Mouse (Mus musculus) liver, embryonic 14.5 days (tissue): ENCODE data around the gene Car5b. TPM values are rescaled to one million over a fixed set of nuclear protein-coding genes. Genes with fewer than 3 reads are reported as not detected.

ENCODE experiments used
- ATAC-seq: fragments of 200-750 bp; cut with Nextera tagmentation; 2 replicates; pipeline ENCODE4 v1.8.0; 2017; ENCODE audit warnings: moderate number of reproducible peaks, mild to moderate bottlenecking, moderate library complexity; ENCODE audit not compliant: insufficient read depth
- DNase-seq, 3 experiments: peaks; one replicate each; pipeline ENCODE4 v3.0.0-alpha.2; 2012 to 2013; ENCODE audit warnings: low read depth in 3 of 3, low spot score in 3 of 3
- H3K27ac ChIP-seq: fragments of 300-500 bp; sonication (generic); 2 replicates; pipeline ENCODE4 v1.5.1; 2014; ENCODE audit warnings: moderate library complexity, mild to moderate bottlenecking, control low read depth, inconsistent platforms
- H3K27me3 ChIP-seq: fragments of 300-500 bp; sonication (generic); 2 replicates; pipeline ENCODE4 v1.6.1; 2014; ENCODE audit warnings: mild to moderate bottlenecking, low read length, moderate library complexity; ENCODE audit not compliant: control insufficient read depth, insufficient read depth
- H3K36me3 ChIP-seq: fragments of 300-500 bp; sonication (generic); replicated peaks from 2 replicates; pipeline ENCODE4 v1.6.1; 2014; ENCODE audit warnings: low read depth; ENCODE audit not compliant: control insufficient read depth, insufficient read depth
- H3K4me1 ChIP-seq, 2 experiments: fragments of 200-500 bp in 1 of 2; fragments of 300-500 bp in 1 of 2; sonication (generic) in 1 of 2; replicated peaks; 2 replicates each; pipeline ENCODE4 v1.6.1; 2012 to 2014; ENCODE audit warnings: antibody characterized with exemption in 1 of 2, inconsistent platforms in 1 of 2, low read length in 1 of 2; ENCODE audit not compliant: control insufficient read depth in 2 of 2, insufficient read depth in 2 of 2
- H3K4me2 ChIP-seq: fragments of 300-500 bp; sonication (generic); 2 replicates; pipeline ENCODE4 v1.6.1; 2014; ENCODE audit warnings: low read depth, mild to moderate bottlenecking, control low read depth, moderate library complexity
- H3K4me3 ChIP-seq, 2 experiments: fragments of 200-500 bp in 1 of 2; fragments of 300-500 bp in 1 of 2; sonication (generic) in 1 of 2; 2 replicates each; pipeline ENCODE4 v1.5.1; 2012 to 2014; ENCODE audit warnings: low read depth in 2 of 2, low read length in 2 of 2, mild to moderate bottlenecking in 2 of 2, control low read depth in 1 of 2, inconsistent platforms in 1 of 2, moderate library complexity in 1 of 2; ENCODE audit not compliant: insufficient read depth in 1 of 2
- H3K9ac ChIP-seq: fragments of 300-500 bp; sonication (generic); replicated peaks from 2 replicates; pipeline ENCODE4 v1.6.1; 2014; ENCODE audit warnings: mild to moderate bottlenecking, control low read depth, moderate library complexity
- H3K9me3 ChIP-seq: fragments of 300-500 bp; sonication (generic); 2 replicates; pipeline ENCODE4 v1.6.1; 2016; ENCODE audit warnings: low read length, mixed read lengths; ENCODE audit not compliant: control insufficient read depth
- CTCF ChIP-seq: IDR thresholded peaks from 2 replicates; pipeline ENCODE4 v1.5.1; 2016; ENCODE audit warnings: antibody characterized with exemption, low read depth, control low read depth
- EP300 ChIP-seq: IDR thresholded peaks from 2 replicates; pipeline ENCODE4 v1.6.1; 2016; ENCODE audit warnings: antibody characterized with exemption, low read depth
- WGBS: fragments of 180-500 bp; shearing (Covaris S2); extraction: QIAGEN DNeasy Blood & Tissue Kit; methylation state at CpG from one replicate; pipeline ENCODE4 v1.1.7; 2014; ENCODE audit not compliant: insufficient replicate concordance; 5-methylcytosine and 5-hydroxymethylcytosine counted together
- polyA plus RNA-seq, 2 experiments: library from polyadenylated mRNA; depleted of rRNA in 1 of 2; stranded (reverse) in 1 of 2; unstranded in 1 of 2; fragments of >200 nt; fragmentation: Nextera tagmentation in 1 of 2; extraction: Ambion mirVana in 1 of 2; gene quantifications; 2 replicates each; pipeline versions ENCODE4 v1.2.1 to v1.2.3; 2012 to 2014

Car5b gene
- polyA plus RNA-seq, 2 experiments: 0.05 to 0.09 TPM

DNA sequence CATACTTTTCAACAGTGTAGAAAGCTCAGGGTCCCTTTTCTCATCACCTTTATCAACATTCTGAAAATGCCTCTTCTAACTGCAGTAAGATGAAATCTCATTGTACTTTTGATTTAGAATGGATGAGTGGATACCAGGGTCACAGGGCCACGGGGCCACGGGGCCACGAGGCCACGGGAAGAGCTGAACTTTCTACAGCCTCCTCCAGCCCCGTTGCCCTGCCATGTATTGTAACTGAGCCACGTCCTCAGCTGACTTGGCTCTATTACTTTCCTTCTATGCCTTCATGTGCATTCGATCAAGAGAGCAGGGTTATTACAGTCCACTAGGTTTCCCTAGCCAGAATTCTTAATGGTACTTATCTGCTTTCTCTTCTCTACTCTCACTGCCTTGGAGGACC lies 8.1 kb upstream of the Car5b start:
- Histone ChIP-seq H3K4me1 (no peaks in the 10 kb centered on the region), H3K4me2 (no peak overlapping the region), H3K4me3 (no peak overlapping the region), H3K36me3 (no peaks in the 10 kb centered on the region), H3K9ac (no peak overlapping the region), H3K9me3 (no peaks in the 10 kb centered on the region), H3K27ac (no peak overlapping the region), H3K27me3 (no peaks in the 10 kb centered on the region)
- DNase-seq (no peak), ATAC-seq (no peak)
- no peak for TF ChIP-seq CTCF
- WGBS: 61% methylated on average over 7 of the region's 7 CpGs

DNA sequence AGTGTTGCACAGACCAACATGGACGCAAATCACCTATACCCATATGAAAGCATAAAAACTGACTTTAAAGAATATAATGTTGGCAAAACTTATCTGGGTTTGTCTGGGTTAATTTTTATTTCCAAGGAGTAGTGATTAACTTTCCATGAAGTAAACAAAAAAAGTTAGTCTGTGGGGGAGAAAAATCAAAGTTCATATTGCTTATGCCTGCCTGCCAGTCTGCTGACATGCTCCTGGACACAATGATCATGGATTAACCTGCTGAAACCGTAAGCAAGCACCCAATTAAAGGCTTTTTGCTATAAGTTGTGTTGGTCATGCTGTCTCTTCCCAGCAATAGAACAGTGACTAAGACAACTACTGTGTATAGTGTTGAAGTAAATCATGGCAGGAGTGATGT lies 7.6 kb upstream of the Car5b start:
- H3K36me3 ChIP-seq: no peaks in the 10 kb centered on the region
- DNase-seq: no peak
- H3K4me1 ChIP-seq: no peaks in the 10 kb centered on the region
- ATAC-seq: no peak
- no peak overlapping the region for H3K4me2 ChIP-seq
- no peak overlapping the region for H3K4me3 ChIP-seq
- TF ChIP-seq CTCF: no peak
- H3K9ac ChIP-seq: no peak overlapping the region
- WGBS: 58% methylated on average over 2 of the region's 2 CpGs
- no peaks in the 10 kb centered on the region for H3K9me3 ChIP-seq
- H3K27me3 ChIP-seq: no peaks in the 10 kb centered on the region
- H3K27ac ChIP-seq: no peak overlapping the region

DNA sequence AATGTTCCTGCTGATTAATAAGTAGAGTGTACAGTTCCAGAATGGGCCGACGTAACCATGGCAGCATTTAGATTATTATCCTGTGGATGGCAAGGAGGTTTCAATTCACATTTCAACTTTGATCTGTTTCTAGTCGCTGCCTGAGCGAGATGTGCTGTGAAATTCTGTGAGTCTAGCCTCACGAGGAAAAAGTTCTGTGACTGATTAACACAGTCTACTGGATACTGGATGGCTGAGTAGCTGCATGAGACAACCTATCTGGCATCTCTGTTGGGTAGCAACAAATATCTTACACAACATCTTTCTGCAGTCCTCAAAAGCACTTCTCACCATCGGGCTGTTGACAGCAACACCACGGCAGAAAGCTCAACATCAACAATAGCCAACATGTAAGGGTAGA lies 4.7 kb upstream of the Car5b start:
- TF ChIP-seq EP300 (no peak), CTCF (no peak)
- H3K4me2 ChIP-seq: no peak overlapping the region
- H3K36me3 ChIP-seq: no peaks in the 10 kb centered on the region
- no peaks in the 10 kb centered on the region for H3K27me3 ChIP-seq
- H3K9ac ChIP-seq: no peak overlapping the region
- WGBS: 67% methylated on average over 7 of the region's 7 CpGs
- no peak overlapping the region for H3K4me3 ChIP-seq
- ATAC-seq (no peak), DNase-seq (no peak)
- no peaks in the 10 kb centered on the region for H3K4me1 ChIP-seq
- H3K9me3 ChIP-seq: no peaks in the 10 kb centered on the region
- H3K27ac ChIP-seq: no peak overlapping the region

DNA sequence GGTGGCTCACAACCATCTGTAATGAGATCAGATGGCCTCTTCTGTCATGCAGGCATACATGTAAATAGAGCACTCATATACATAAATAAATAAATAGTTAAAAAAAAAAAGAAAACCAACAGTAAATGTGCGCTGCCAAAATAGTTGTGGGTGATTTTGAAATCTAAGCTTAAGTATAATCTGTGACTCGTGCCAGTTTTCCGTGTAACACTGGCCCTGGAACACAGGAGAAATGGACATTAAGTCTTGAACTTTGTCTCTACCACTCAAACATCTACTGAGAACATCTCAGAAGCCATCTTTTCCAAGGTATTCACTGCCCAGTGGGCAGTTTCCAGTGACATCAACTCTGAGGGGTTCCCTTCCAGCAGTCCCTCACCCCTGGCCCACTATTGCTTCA lies 12.2 kb downstream of the Car5b start:
- WGBS: 62% methylated on average over 3 of the region's 3 CpGs
- no peak overlapping the region for H3K27ac ChIP-seq
- TF ChIP-seq EP300: no peak
- TF ChIP-seq CTCF: no peak

DNA sequence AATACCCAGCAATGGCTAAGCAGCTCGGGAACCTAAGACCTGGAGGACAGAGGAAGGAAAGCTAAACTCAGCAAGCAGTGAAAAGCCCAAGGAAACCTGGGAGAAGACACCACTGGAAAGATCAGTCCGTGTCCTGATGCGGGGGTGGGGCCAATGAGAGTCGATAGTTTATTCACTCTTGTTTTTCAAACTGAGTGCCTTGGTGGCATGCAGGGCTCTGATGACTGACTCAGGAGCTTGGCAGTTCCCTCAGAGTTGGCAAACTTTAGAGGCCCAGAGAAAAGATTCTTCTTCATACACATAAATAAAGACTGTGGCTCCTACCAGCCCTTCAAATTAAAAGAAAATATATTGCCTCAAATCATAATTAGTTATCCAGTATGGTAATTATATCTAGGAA lies 12.8 kb downstream of the Car5b start:
- DNase-seq: no peak
- H3K27me3 ChIP-seq: no peaks in the 10 kb centered on the region
- ATAC-seq: no peak
- H3K4me2 ChIP-seq: no peak overlapping the region
- no peaks in the 10 kb centered on the region for H3K9me3 ChIP-seq
- no peak overlapping the region for H3K9ac ChIP-seq
- WGBS: 52% methylated on average over 4 of the region's 4 CpGs
- H3K4me3 ChIP-seq: no peak overlapping the region
- no peaks in the 10 kb centered on the region for H3K4me1 ChIP-seq
- no peak for TF ChIP-seq EP300
- no peaks in the 10 kb centered on the region for H3K36me3 ChIP-seq
- no peak overlapping the region for H3K27ac ChIP-seq

More for the DNA sequence above, 12.2 kb downstream of the Car5b start:
- ATAC-seq: no peak
- no peak for DNase-seq
- Histone ChIP-seq H3K27me3 (no peaks in the 10 kb centered on the region), H3K36me3 (no peaks in the 10 kb centered on the region), H3K4me2 (no peak overlapping the region), H3K4me3 (no peak overlapping the region), H3K9me3 (no peaks in the 10 kb centered on the region), H3K4me1 (no peaks in the 10 kb centered on the region), H3K9ac (no peak overlapping the region)

DNA sequence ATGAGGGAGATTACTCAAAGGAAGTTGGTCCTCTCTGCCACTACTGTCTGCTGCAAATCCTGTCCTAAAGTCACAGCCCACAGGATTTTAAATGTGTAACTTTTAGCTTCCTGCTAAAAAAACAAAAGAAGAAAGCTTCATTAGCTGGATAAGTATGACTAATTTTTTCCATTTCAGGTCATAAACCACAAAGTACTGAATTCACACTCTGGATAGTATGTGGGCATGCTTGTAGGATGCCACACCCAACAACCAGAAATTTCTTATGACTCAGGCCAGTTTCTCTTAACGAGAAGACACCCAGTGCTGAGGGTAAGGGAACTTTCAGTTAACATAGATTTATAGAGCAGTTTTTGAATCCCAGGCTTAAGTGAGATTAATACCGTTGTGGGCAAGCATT lies 14.5 kb downstream of the Car5b start:
- no peak overlapping the region for H3K9ac ChIP-seq
- no peaks in the 10 kb centered on the region for H3K36me3 ChIP-seq
- H3K9me3 ChIP-seq: no peaks in the 10 kb centered on the region
- no peak for TF ChIP-seq CTCF
- TF ChIP-seq EP300: no peak
- 43% methylated on average over 2 of the region's 2 CpGs for WGBS
- no peak overlapping the region for H3K27ac ChIP-seq
- ATAC-seq: no peak
- no peak overlapping the region for H3K4me3 ChIP-seq
- H3K4me2 ChIP-seq: no peak overlapping the region
- DNase-seq: no peak
- no peaks in the 10 kb centered on the region for H3K27me3 ChIP-seq
- no peaks in the 10 kb centered on the region for H3K4me1 ChIP-seq
